In the genomic region with DNA sequence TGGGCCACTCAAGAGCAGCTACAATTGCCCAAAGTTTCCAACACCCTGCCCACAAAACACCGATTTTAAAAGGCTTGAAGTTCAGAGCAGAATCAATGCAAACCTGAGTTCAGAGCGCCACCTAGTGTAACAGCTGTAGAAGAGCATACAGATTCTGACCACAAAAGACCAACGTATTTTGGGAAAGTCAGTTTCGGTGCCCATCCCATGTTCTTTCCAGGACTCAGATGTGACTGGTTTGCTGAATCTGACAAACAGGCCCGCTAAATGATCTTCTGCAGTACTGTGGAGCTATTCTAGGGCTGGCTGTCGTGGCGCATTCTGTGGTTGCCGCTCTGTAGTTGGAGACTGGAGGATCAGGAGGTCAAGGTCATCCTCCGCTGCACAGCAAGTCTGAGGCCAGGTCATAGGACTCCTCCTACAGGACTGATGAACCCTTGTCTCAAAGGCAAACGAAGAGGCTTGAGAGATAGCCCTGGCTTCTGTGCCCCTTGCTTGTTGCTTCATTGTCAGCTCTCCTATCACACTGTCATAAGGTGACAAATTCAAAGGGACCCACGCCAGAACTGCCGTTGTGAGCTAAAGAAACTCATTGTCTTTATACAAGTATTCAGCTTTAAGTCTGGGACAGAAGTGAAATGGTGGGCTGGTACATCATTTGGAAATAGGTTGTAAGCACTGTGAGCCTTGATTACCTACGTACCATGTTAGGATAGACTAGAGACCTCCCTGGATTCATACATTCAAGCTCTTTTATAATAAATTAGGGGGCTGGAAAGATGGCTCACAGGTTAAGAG, we compare ENCODE assay signal across 7 mouse cellular contexts. TPM values are rescaled to one million over a fixed set of nuclear protein-coding genes. Genes with fewer than 3 reads are reported as not detected.
DNase-seq lines count a peak whose midpoint lies in the region; ATAC-seq and TF ChIP-seq lines count a peak whose summit lies in the region.

No protein-coding gene starts in this region.

- no peak overlapping the region for H3K4me3 ChIP-seq in C2C12 (ENCODE audit: insufficient read depth, poor library complexity, severe bottlenecking)
- no peak overlapping the region for H3K4me3 ChIP-seq in ES-E14 (ENCODE audit: insufficient read depth in 1 of 2, low read depth in 1 of 2, low read length in 2 of 2, poor library complexity in 1 of 2, severe bottlenecking in 1 of 2)
- H3K4me3 ChIP-seq in heart, embryonic 14.5 days (ENCODE audit: control insufficient read depth in 1 of 2, insufficient read depth in 1 of 2, low read depth in 1 of 2, low read length in 2 of 2), result peak overlapping the region in 1 of 2 experiments; percentile 22; a peak in 2 of 4 replicates
- H3K4me3 ChIP-seq in kidney, postnatal 0 days (replicated peaks; ENCODE audit: low read depth, low read length), result no peak overlapping the region

- H3ac ChIP-seq in C2C12 (ENCODE audit: control insufficient read depth, insufficient read length, low read depth), result peak overlapping the region; percentile 53

- H3K27ac ChIP-seq in ES-E14 (ENCODE audit: insufficient read depth, low read depth, low read length, poor library complexity, severe bottlenecking), result no peak overlapping the region
- H3K27ac ChIP-seq in heart, embryonic 14.5 days (replicated peaks in 1 of 2; ENCODE audit: control insufficient read depth in 1 of 2, insufficient read depth in 1 of 2, low read depth in 2 of 2, low read length in 2 of 2), result no peak overlapping the region
- no peak overlapping the region for H3K27ac ChIP-seq in kidney, postnatal 0 days

- TF ChIP-seq CTCF in C2C12 (IDR thresholded peaks at IDR 0.05; ENCODE audit: control insufficient read depth, insufficient read depth, insufficient read length), result peak; percentile 56
- peak; percentile 98 for TF ChIP-seq CTCF in kidney, postnatal 0 days (IDR thresholded peaks at IDR 0.05; ENCODE audit: low read depth)

- H3K4me2 ChIP-seq in heart, embryonic 14.5 days (ENCODE audit: low read length), result peak overlapping the region; percentile 56
- peak overlapping the region; percentile 42 for H3K4me2 ChIP-seq in kidney, postnatal 0 days (ENCODE audit: low read length)

- WGBS in heart, embryonic 14.5 days, result 20% methylated on average over 13 of the region's 13 CpGs
- WGBS in kidney, postnatal 0 days, result 19% methylated on average over 13 of the region's 13 CpGs

- H3K9ac ChIP-seq in ES-E14 (ENCODE audit: insufficient read depth, low read depth, low read length, poor library complexity, severe bottlenecking), result no peak overlapping the region
- peak overlapping the region; percentile 67 for H3K9ac ChIP-seq in heart, embryonic 14.5 days (ENCODE audit: low read length)
- H3K9ac ChIP-seq in kidney, postnatal 0 days (ENCODE audit: low read depth, low read length), result peak overlapping the region; percentile 39; the same call in 1 of the 2 replicates

- H3K9me3 ChIP-seq in ES-E14 (ENCODE audit: control insufficient read depth, insufficient read depth, low read depth, low read length), result no peaks in the 10 kb centered on the region
- H3K9me3 ChIP-seq in heart, embryonic 14.5 days (ENCODE audit: control insufficient read depth, low read length), result no peaks in the 10 kb centered on the region
- no peaks in the 10 kb centered on the region for H3K9me3 ChIP-seq in kidney, postnatal 0 days (replicated peaks; ENCODE audit: low read length)

- H3K79me3 ChIP-seq in C2C12 (ENCODE audit: low read depth), result peaks cover 13% of the 10 kb centered on the region

- peaks cover 21% of the 10 kb centered on the region for H3K79me2 ChIP-seq in C2C12 (ENCODE audit: control insufficient read depth, insufficient read depth)

- peak; percentile 50 for DNase-seq in ES-E14 (ENCODE audit: low read depth, low spot score)
- peak; percentile 91 for DNase-seq in embryo, embryonic 10 days (ENCODE audit: low spot score)
- peak; percentile 92 for DNase-seq in kidney, postnatal 0 days (ENCODE audit: low spot score)
- peak; percentile 74 for DNase-seq in lung, postnatal 25 days (ENCODE audit: low spot score)
- peak; percentile 50 for DNase-seq in right cerebral cortex, postnatal 4 days

- H3K4me1 ChIP-seq in ES-E14 (ENCODE audit: control insufficient read depth in 2 of 2, insufficient read depth in 2 of 2, low read length in 2 of 2, poor library complexity in 1 of 2), result peaks cover 5 to 9% of the 10 kb centered on the region in 2 experiments
- H3K4me1 ChIP-seq in heart, embryonic 14.5 days (ENCODE audit: control insufficient read depth in 2 of 2, insufficient read depth in 2 of 2, low read length in 2 of 2), result peaks cover 18 to 21% of the 10 kb centered on the region in 2 experiments
- H3K4me1 ChIP-seq in kidney, postnatal 0 days (replicated peaks; ENCODE audit: insufficient read depth, low read length), result peaks cover 17% of the 10 kb centered on the region; the same call in 1 of the 2 replicates

- no peak for ATAC-seq in heart, embryonic 14.5 days (ENCODE audit: insufficient number of reproducible peaks, insufficient read depth, low FRiP score, low read depth)
- ATAC-seq in kidney, postnatal 0 days (replicated peaks; ENCODE audit: low FRiP score, low read depth), result no peak

- H3K27me3 ChIP-seq in C2C12 (ENCODE audit: control insufficient read depth, insufficient read depth, insufficient read length), result no peaks in the 10 kb centered on the region
- no peaks in the 10 kb centered on the region for H3K27me3 ChIP-seq in heart, embryonic 14.5 days (ENCODE audit: control insufficient read depth, insufficient read depth, low read length)
- H3K27me3 ChIP-seq in kidney, postnatal 0 days (ENCODE audit: insufficient read depth, low read length), result no peaks in the 10 kb centered on the region

- in situ Hi-C loops in ES-E14 (cut with MboI; ENCODE audit: low sequenced_read_pairs in 2 of 2, unreplicated experiment in 2 of 2), result no loop called here

- H3K36me3 ChIP-seq in C2C12 (ENCODE audit: control insufficient read depth, insufficient read depth) (peaks cover 2% of the 10 kb centered on the region), ES-E14 (ENCODE audit: control insufficient read depth, insufficient read depth, low read length, poor library complexity, severe bottlenecking) (peaks cover under 1% of the 10 kb centered on the region; the same call in 1 of the 2 replicates)
- peaks cover 3% of the 10 kb centered on the region for H3K36me3 ChIP-seq in heart, embryonic 14.5 days (ENCODE audit: control insufficient read depth, insufficient read depth, low read length)
- no peaks in the 10 kb centered on the region for H3K36me3 ChIP-seq in kidney, postnatal 0 days (ENCODE audit: insufficient read depth, low read length)

TF ChIP-seq in C2C12, 6 proteins besides CTCF, POLR2A, EP300 and RAD21:
- TF ChIP-seq MYOD1 (IDR thresholded peaks at IDR 0.05; ENCODE audit: control insufficient read depth, insufficient read length, low read depth), result no peak
- no peak for TF ChIP-seq MAX (IDR thresholded peaks at IDR 0.05)
- TF ChIP-seq USF1 (IDR thresholded peaks at IDR 0.05; ENCODE audit: low read depth), result no peak
- no peak for TF ChIP-seq FOSL1 (IDR thresholded peaks at IDR 0.05; ENCODE audit: insufficient read depth, low read length, poor library complexity, severe bottlenecking)
- TF ChIP-seq CEBPB (IDR thresholded peaks at IDR 0.05; ENCODE audit: low read depth), result no peak
- TF ChIP-seq MYOG (IDR thresholded peaks at IDR 0.05; ENCODE audit: control insufficient read depth, extremely low read depth, insufficient read length), result no peak

TF ChIP-seq in ES-E14, 5 proteins besides CTCF, POLR2A, EP300 and RAD21:
- peak; percentile 35; the same call in 1 of the 2 replicates for TF ChIP-seq ZC3H11A (IDR thresholded peaks at IDR 0.05; ENCODE audit: borderline replicate concordance, low read depth, low read length)
- no peak for TF ChIP-seq HCFC1 (IDR thresholded peaks at IDR 0.05; ENCODE audit: borderline replicate concordance, insufficient read depth, low read length)
TF ChIP-seq in ES-E14: peak in this region for 1.

RNA-seq across cellular contexts. Expression of a gene that starts 2.9 kb away (rescaled TPM):
- 51.0 TPM for polyA plus RNA-seq in C2C12 (2012; fragmentation: generic; extraction: Trizol)
- total RNA-seq in ES-E14 (2012; rRNA removed), result 60.4 and 65.6 TPM in 2 replicates
- polyA plus RNA-seq in heart, embryonic 14.5 days (2014; fragmentation: Nextera tagmentation; extraction: Ambion mirVana), result 23.3 and 24.1 TPM in 2 replicates
- polyA plus RNA-seq in kidney, postnatal 0 days (2015; fragmentation: Nextera tagmentation; extraction: Ambion mirVana), result 51.9 and 54.6 TPM in 2 replicates

RNA-seq across cellular contexts. Expression of a gene that starts 9.0 kb away (rescaled TPM):
- 10.2 TPM for polyA plus RNA-seq in C2C12 (2012; fragmentation: generic; extraction: Trizol)
- 29.4 and 43.6 TPM in 2 replicates for total RNA-seq in ES-E14 (2012; rRNA removed)
- 9.0 and 13.0 TPM in 2 replicates for polyA plus RNA-seq in heart, embryonic 14.5 days (2014; fragmentation: Nextera tagmentation; extraction: Ambion mirVana)
- 12.2 and 13.5 TPM in 2 replicates for polyA plus RNA-seq in kidney, postnatal 0 days (2015; fragmentation: Nextera tagmentation; extraction: Ambion mirVana)

RNA-seq across cellular contexts. Expression of a gene that starts 25.7 kb away (rescaled TPM):
- 7.2 TPM for polyA plus RNA-seq in C2C12 (2012; fragmentation: generic; extraction: Trizol)
- 35.5 and 48.4 TPM in 2 replicates for total RNA-seq in ES-E14 (2012; rRNA removed)
- 0.43 and 0.78 TPM in 2 replicates for polyA plus RNA-seq in heart, embryonic 14.5 days (2014; fragmentation: Nextera tagmentation; extraction: Ambion mirVana)
- 1.0 TPM in 2 replicates for polyA plus RNA-seq in kidney, postnatal 0 days (2015; fragmentation: Nextera tagmentation; extraction: Ambion mirVana)

RNA-seq across cellular contexts. Expression of a gene that starts 31.6 kb away (rescaled TPM):
- polyA plus RNA-seq in C2C12 (2012; fragmentation: generic; extraction: Trizol), result 138 TPM
- 150 and 164 TPM in 2 replicates for total RNA-seq in ES-E14 (2012; rRNA removed)
- 86.9 and 93.1 TPM in 2 replicates for polyA plus RNA-seq in heart, embryonic 14.5 days (2014; fragmentation: Nextera tagmentation; extraction: Ambion mirVana)
- 91.1 and 97.2 TPM in 2 replicates for polyA plus RNA-seq in kidney, postnatal 0 days (2015; fragmentation: Nextera tagmentation; extraction: Ambion mirVana)

RNA-seq across cellular contexts. Expression of a gene that starts 52.3 kb away (rescaled TPM):
- polyA plus RNA-seq in C2C12 (2012; fragmentation: generic; extraction: Trizol), result 1.2 TPM
- total RNA-seq in ES-E14 (2012; rRNA removed), result 3.7 and 4.6 TPM in 2 replicates
- polyA plus RNA-seq in heart, embryonic 14.5 days (2014; fragmentation: Nextera tagmentation; extraction: Ambion mirVana), result 225 and 226 TPM in 2 replicates
- 24.5 and 25.8 TPM in 2 replicates for polyA plus RNA-seq in kidney, postnatal 0 days (2015; fragmentation: Nextera tagmentation; extraction: Ambion mirVana)
